Mouse (Mus musculus) ovary, adult 18-20 months (tissue): Measurements from ENCODE around the gene Mtg2.

Experiments used
- DNase-seq: peaks from one replicate; pipeline ENCODE4 v3.0.0; 2022; ENCODE audit warnings: low spot score, mixed read lengths

Gene Mtg2

DNA sequence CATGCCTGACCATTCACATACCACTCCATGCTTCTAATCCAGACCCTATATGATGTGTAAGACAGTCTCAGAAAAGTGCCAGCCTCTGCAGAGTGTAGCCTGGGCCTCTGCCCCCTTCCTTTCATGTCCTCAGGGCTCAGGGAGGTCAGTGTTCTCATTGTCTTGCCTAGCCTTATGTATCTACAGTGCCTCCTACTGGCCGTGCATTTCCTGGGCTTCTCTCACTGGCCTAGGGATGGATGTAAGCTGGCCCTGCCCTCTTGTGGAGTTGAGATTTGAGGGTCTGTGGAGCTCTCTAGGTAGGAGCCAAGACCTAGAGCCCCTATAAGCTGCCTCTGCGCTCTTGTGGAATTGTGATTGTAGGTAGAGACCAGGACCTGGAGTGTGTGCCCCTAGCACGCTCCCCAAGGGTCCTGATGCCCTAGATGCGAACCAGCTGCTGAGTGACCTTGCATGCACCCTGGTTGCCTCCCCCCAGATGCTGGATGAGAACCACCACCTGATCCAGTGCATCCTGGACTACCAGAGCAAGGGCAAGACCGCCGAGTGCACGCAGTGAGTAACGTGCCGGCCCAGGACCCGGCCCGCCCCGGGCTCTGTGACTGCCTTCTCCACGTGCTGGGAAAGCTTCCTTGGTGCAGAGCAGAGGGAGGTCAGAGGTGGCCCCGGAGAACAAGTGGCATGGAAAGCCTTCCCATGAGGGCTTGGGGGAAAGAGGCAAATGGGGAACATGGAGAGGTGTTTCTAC, 18.2 kb upstream of the Mtg2 start:
- no peak for DNase-seq

DNA sequence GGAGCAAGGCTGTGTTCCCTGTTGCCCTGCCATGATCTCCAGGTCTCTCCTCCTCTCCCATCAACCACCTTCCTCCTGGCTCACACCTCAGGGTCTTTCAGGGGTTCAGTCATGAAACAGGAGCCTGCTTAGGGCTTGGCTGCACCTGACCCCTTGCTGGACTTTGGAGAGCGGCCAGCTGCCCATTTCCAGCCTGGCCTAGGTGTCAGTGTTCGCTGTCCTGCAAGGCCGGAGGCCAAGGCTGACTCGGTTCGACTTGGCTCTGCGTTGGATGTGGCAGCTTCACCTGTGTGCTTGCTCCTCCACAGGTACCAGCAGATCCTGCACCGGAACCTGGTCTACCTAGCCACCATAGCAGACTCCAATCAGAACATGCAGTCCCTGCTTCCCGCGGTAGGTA, 17.4 kb upstream of the Mtg2 start:
- DNase-seq = no peak

DNA sequence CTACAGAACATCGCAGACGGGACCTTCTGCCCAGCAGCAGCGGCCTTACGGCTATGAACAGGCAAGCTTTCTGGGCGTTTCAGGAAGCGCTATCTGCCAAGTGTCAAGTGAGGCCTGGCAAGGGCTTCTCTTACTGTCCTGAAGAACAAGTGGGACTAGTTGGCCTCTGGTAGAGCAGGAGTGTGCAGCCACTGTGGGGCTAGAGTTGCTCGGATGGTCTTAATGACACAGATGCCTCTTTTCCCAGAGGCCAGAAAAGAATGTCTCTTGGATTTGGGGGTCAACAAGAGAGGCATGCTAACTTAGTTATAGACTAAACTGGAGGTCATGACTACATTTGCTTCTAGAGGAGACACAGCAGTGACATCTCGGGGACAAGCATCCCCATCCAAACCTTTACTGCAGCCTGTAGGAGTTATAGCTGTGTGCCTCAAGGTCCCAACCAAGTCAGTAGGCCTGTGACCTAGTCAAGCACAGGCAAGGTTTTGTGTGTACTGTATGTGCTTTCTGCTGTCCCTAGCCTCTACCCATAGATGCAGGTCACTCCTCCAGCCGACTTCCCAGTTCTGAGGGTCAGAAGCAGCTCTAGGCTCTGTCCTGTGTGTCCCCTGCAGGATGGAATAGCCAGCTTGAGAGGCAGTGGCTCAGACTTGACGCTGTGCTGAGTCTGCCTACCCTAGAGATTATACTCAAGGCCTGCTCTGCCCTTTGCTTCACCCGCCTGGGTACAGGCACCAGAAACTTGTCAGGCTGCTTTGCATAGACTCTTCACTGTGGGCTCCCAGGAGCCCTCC, 6.9 kb upstream of the Mtg2 start:
- DNase-seq = no peak

DNA sequence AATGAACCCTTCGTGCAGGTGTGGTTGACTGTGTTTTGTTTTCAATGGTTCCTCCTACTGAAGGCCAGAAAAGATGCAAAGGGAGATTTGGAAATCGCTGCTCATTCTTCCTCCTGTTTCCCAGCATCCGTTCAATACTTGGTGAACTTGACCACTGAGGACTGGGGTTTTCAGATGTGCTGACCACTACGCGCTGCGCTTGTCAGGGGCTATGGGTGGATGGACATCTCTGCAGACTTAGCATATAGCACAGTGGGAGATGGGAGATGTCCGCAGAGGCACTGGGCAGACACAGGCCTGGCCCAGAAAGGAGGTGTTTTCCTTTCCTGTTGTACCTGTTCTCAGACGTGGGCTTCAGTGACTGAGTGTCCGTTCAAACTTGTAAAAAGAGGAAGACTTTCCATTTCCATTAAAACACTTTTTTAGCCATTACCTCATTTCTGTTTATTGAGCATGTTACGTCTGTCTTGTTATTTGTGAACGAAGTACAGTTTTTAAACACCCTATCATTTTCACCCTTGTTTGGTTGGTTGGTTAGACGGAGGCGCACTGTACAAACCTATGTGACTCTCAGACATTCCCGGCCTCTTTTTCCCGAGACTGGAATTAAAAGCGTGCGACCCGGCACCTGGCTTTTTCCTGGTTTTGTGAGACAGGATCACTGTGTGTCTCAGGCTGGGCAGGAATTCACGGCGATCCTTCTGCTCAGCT, 463 bp upstream of the Mtg2 start:
- no peak for DNase-seq

DNA sequence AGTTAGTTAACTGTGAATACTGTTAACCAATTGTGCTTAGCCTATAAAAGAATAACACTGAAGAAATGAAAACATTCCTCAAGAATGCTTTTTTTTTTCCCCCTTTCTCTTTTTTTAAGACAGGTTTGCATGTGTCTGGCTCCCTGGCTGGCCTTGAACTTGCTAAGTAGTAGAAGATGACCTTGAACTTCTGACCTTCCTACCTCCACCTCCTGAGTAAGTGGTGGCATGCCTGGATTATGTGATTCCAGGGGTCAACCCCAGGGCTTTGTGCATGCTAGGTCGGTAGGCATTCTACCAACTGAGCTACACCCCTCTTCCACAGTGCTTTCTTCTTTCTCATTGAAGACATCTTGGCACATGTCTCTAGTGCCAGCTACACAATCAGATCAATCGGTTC, 1.3 kb downstream of the Mtg2 start:
- no peak for DNase-seq

DNA sequence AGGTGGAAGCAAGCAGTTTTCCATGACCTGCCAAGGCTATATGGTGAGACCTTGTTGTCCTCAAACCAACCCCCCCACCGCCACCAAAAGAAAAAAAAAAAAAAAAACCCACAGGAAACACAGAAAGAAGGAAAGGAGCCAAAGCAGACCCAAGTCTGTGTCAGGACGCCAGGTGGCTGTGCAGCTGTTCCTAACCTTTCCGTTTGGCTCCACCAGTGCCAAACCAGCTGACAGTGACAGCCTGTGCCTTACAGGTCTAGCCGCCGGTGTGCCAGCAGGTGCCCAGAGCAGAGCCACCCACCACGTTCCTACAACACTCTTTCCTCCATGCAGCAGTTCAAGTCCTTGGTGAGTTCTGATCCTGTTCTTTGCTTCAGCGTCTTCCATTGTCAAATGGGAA, 2.5 kb downstream of the Mtg2 start:
- DNase-seq = no peak

DNA sequence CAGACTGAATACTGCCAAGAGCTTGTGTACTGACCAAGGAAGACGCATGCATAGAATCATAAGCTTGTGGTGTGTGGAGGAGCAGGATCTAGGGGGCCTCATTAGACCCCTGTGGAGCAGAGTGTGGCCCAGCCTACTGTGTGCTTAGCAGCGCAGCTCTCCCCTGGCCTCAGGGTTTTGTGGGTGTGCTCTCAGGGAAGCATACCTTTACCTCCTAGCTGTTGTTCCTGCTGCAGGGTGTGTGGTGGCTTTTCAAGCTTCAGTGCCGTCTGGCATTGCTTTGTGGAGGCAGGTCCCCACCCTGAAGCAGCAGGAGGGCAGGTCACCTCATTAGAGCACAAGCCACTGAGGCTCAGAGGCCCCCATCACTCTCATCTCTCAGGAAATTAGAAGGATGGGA, 7.2 kb downstream of the Mtg2 start:
- no peak for DNase-seq

DNA sequence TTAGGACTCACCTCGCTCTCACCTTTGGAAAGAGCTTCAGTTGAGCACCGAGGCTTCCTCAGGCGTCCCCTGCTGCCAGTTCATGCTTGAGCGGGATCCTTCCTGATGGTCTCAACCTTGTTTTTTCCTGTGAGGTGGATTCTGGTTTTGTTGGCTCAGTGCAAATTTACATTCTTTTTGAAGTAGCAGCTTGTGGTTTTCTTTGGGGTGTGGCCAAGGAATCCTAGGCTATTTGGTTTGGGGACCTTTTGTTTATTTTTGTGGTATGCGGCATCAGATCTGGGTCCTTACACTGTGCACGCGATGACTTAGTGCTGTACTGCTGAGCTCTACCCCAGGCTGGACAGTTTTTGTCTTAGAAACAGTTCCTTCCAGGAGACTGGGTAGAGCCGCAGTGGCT, 10.3 kb downstream of the Mtg2 start:
- DNase-seq = no peak

DNA sequence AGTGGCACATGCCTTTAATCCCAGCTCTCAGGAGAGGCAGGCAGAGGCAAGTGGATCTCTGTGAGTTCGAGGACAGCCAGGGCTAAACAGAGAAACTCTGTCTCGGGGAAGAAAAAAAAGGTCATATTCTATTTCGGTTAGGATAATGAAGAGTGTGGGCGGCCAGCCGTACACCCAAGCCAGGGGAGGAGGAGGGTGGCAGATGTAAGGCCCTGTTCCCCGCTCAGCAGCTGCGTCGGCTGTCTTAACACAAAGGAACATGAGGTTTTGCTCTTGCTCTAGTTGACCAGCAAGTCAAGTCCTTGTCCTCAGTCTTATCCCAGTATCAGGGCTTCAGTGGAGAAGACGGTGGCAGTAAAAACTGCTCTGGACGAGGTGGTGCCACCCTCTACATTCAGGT, 12.7 kb downstream of the Mtg2 start:
- no peak for DNase-seq

DNA sequence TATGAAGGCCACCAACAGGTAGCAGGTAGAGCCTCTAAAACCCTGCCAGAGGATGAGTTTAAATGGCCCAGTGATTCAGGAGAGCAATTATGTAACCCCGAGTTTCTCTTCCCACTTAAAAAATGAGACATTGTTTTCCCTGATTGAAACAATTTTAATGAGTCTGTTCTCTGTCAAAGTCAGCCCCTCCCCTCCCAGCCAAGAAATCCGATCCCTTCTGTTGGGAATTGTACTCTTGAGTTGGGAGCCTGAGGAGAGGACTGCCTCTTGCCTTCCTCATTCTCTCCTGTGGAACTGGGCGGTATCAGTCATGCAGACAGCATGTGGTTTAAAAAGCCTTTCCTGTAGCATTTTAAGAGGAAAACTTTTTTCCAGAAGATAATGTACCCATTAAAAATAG, 14.2 kb downstream of the Mtg2 start:
- DNase-seq = no peak

DNA sequence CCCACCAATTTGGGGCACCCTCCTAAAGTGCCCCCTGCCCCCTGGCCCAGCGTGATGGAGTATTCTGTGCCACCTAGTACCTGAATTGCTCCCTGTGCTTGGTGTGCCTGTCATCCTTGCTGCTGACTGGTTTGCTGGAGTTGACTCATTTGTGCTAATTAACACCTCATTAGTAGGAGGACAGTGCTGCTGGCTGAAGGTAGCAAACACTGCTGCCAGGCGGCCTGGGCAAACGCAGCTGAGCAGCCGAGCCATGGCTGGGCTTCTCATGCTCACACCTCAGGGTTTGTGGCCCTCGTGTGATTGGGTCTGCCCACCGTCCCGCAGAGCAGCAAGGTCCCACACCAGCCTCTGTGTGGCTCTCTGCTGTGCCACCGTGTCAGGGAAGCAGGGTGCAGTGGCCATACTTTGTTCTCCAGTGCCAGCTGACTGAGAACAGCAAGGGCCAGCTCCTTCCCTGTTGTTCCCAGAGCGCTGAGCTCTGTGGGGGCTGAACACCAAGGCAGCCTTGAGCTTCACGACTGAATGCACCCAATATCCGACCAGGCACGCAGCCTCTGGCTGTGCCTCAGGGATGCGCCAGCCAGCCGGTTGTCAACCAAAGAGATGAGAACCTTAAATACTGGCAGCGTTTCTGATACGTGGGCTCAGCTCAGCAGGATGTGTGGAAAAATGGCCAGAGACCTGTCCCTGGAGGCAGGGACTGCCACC, 15.7 kb downstream of the Mtg2 start:
- DNase-seq = no peak

DNA sequence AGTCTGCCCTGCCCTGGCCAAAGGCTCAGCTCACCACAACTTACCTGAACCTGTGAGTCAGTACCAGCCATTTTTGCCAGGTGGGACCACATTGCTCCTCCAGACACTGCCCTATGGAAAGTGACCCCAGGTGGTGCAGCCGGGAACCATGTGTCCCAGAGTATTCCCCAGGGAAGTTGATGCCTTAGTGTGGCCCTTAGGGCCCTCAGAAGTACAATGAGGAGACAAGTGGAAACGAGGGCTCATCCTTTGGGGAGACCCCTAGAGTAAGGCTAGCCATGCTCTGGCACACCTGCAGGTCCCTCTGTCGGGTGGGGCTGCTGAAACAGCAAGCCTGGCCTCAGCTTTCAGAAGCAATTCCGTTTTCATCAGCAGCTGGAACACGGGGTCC, 16.2 kb downstream of the Mtg2 start:
- no peak for DNase-seq

DNA sequence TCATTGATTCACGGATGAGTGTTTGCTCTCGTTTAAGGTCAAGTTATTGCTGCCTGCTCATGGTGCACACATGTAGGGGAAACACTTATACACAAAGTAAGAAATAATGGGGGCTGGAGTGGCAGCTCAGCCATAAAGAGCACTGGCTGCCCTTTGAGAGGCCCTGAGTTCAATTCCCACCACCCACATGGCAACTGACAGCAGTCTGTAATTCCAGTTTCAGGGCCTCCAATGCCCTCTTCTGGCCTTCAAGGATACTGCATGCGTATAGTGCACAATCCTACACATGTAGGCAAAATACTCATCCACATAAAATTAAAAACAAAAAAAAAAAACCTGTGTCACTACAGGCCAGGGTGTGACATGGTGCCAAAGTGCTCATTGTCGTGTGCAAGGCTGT, 17.1 kb downstream of the Mtg2 start:
- DNase-seq = no peak

DNA sequence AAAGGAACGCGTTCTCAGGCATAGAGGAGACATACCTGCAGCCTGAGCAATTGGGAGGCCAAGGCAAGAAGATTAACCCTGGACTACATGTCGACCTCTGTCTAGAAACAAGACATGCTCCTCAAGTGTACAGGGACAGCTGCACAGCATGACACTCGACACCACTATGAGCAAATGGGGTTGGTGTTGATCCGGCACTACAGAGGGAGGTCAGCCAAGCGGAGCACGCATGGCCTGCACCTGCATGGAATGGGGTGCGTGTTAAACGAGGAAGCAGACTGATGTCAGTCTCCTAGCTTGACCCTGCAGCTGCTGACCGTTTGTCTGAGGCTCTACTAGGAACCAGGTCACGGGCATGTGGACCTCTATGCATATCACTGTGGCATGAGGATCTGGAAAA, 19.9 kb downstream of the Mtg2 start:
- DNase-seq = no peak

DNA sequence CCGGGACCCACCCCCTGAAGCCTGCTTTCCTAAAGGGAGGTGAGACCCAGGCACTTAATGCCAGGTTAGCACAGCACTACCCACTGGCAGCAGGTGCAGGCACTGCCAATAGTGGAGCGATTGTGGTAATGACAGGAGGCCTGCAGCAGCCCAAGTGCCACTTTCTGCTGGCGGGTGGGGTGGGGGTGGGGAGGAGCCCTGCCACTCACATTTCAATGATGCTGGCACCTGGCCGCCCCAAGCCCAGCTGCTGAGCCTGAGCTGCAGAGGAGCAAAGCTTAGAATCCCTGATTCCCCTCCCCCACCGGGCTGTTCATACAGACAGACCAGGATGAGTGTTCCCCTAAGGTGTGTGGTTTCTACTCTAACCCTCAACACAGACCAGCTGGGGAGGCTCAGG, 25.3 kb downstream of the Mtg2 start:
- no peak for DNase-seq

DNA sequence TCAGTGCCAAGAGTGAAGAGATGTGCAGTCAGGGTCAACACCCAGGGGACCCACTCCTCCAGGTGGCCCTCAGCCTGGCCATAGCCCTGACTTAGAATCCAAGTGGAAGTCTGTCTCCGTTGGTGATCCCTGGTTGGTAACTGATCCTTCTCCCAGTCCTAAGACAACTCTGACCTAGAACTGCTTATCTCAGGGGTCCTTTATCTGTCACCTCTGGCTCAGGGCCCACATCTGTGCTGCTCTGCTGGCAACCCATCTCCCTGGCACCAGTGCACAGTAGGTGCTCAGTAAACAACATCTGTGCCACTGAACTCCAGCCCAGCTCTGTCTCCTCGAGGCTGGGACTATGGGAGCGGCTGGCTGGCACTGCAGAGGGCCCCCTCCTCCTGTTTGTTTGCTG, 27.2 kb downstream of the Mtg2 start:
- no peak for DNase-seq

DNA sequence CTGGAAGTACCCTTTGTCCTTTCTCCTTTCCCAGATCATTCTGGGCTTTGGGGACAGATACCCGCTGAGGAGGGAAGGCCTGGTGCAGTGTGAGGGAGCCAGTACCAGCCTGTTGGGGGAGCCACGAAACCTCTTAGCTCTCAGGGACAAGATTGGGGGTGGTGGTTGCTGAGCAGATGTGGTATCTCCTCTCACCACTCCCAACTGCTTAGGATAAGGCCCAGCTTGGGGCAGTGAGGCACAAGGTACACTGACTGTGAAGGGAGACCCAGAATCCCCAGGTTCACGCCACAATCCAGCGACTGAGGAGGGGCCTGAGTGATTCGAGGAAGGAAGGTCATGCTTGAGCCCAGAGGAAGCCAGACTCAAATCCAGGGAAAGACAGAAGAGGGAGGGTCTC, 27.8 kb downstream of the Mtg2 start:
- no peak for DNase-seq

DNA sequence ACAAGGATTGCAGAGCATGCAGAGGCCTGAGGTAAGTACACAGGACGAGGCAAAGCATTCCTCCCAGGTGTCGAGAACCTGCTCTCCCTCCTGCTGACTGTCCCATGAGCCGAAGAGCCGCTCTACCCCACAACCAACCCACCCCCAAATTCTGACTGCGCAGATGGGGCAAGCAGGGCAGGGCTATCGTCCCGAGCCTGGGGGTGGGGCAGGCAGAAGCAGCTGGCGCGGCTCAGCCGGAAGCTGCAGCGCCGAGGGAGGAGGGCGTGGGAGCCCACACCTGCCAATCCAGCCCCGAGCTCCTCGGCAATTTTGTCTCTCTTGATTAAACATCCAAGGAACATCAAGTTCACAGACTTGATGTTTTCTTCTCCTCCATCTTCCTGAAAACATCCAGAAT, 29.1 kb downstream of the Mtg2 start:
- DNase-seq = no peak

DNA sequence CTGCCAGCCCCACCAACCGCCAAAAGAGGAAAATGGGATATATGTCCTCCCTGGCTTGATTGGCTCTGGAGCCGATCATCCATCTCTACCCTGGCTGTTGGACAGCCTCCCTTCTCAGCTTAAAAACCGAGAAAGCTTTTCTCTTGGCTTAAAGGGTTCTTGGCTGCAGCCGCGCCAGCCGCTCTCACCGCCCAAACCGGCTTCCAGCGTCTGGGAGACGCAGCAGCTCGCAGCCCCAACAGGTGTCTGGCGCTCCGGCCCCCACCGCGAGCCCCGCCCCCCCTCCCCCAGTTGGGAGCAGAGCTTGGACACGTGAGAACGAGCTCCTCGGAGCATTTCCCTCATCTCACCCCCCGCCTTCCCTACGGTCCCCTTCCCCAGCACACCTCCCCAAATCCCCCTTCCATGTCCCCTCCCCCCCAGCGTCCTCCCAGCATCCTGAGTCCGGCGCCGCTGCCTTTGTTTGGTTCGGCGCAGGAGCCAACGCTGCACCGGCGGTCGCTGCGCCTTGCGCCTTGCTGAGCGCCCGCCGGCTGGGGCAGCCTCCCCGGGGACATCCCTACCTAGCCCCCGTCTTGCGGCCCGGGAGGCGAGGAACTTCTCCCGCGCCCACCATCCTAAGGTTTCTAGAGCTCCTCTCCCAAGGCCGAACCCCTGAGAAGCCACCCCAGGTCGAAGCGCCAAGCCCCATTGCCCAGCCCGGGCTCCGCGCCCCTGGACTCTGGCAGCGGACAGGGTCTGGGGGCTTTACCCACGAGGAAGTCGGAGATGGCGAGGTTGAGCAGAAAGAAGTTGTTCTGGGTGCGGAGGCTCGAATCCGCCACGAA, 33.0 kb downstream of the Mtg2 start:
- DNase-seq = no peak

DNA sequence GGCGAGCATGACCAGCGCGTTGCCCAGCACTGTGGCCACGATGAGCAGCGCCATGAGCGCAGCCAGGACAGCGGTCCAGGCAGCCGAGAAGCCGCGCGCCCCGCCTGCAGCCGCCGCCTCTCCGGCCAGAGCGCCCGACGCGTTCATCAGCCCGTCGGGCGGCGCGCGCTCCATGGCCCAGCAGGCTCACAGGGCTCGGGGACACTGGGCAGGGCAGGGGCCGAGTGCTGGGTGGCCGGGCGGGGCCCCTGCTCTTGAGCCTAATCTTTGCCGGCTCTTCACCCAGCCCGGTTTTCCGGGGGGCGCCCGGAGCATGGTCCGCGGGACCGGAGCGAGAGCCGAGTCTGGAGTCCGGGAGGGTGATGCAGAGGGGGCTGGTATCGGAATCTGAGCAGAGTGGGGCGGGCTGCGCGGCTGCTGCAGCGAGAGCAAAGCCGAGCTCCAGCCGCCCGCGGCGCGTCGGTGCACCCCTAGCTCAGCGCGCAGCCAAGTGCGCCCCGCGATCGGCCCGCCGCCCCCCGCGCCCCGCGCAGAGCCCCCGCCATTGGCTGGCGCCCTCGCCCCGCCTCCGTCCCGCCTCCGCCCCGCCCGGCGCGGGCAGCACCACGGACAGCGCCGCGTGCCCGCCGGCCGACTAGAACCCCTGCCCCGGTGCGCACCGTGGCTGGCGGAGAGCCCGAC, 33.7 kb downstream of the Mtg2 start, which contains the start of gene Hrh3:
TSS of gene Hrh3 (minus strand) at position 511 of the 681 bp plus-strand sequence.
- DNase-seq = peak; percentile 76
